Mouse (Mus musculus): ENCODE results near the gene Iars2. TPM values are rescaled to one million over a fixed set of nuclear protein-coding genes. Genes with fewer than 3 reads are reported as not detected.

The Iars2 gene
- polyA plus RNA-seq, 1 experiment from 2014 or later, result 19.2 TPM

DNA sequence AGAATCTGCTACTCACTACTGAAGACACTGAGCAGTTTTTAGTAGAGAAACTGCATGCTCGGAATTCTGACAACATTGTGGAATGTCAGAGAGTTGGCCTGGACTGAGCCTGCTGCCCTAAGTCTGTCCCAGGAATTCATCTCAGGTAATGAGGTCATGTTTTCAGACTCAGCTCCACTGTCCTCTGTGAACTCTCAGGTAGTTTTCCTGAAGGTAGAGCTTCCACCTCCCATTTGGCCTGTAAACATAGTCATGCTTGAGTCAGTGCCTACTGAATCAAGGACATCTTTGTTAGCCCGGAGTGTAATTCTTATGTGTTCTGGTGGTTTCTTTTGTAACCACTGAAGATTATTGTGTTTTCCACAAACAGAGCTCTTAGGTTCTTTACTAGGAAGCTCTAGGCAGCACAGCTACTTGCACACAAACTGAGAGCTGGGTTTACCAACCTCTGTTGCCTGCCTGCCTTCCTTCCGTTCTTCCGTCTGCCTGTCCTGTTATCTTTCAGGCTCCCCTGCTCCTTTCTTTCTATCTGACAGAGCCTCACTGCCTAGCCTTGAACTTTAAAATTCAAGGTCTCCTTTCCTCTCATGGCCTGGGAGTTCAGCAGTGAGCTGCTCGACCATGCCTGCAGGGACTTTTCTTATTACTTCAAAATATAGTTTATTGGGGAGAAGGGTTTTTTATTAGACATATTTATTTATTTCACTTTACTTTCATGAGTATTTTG lies 54.2 kb downstream of the Iars2 start:
- WGBS, result 84% methylated on average over 5 of the region's 5 CpGs
- Histone ChIP-seq H3K36me3 (peaks cover 74% of the 10 kb centered on the region), H3K4me3 (no peak overlapping the region), H3K9me3 (no peaks in the 10 kb centered on the region), H3K9ac (replicated peaks) (no peak overlapping the region), H3K27me3 (no peaks in the 10 kb centered on the region), H3K4me1 (no peaks in the 10 kb centered on the region), H3K4me2 (replicated peaks) (no peak overlapping the region), H3K27ac (replicated peaks) (no peak overlapping the region)
- ATAC-seq (replicated peaks), result no peak

DNA sequence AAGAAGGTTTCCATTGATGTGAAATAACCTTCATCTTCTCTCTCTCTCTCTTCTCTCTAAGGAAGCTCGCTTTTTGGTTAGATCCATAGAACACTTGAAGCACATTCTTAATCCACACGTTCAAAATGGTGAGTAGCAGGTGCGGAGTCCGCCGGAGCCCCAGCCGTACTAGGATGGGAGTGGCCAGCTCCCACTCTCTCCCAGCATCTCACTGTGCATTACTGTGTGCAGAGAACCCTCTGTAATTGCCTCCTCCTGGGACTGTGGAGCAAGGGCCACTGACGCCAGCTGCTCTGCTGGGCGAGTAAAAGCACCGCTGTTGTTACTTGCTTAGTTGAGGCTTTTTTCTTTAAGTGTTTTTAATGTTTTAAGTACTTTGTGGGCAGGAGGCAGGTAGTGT lies 57.8 kb downstream of the Iars2 start:
- ATAC-seq (replicated peaks), result no peak
- Histone ChIP-seq H3K27ac (replicated peaks) (no peak overlapping the region), H3K27me3 (no peaks in the 10 kb centered on the region), H3K9me3 (no peaks in the 10 kb centered on the region), H3K36me3 (peaks cover 57% of the 10 kb centered on the region), H3K4me2 (replicated peaks) (no peak overlapping the region), H3K4me1 (no peaks in the 10 kb centered on the region), H3K9ac (replicated peaks) (no peak overlapping the region), H3K4me3 (no peak overlapping the region)
- WGBS, result 91% methylated on average over 9 of the region's 9 CpGs

- Histone ChIP-seq H3K9ac (replicated peaks) (no peak overlapping the region), H3K4me2 (replicated peaks) (no peak overlapping the region), H3K9me3 (no peaks in the 10 kb centered on the region), H3K36me3 (peaks cover 55% of the 10 kb centered on the region), H3K4me3 (no peak overlapping the region), H3K27me3 (no peaks in the 10 kb centered on the region), H3K27ac (replicated peaks) (no peak overlapping the region), H3K4me1 (no peaks in the 10 kb centered on the region)
- 92% methylated on average over 8 of the region's 8 CpGs for WGBS
- ATAC-seq (replicated peaks), result no peak
Measured at GRCm38 (mm10) chr1:185270403-185271097, 58.6 kb downstream of the Iars2 start.

GRCm38 (mm10) chr1:185268675-185269074 lies 60.5 kb downstream of the Iars2 start:
- Histone ChIP-seq H3K4me3 (no peak overlapping the region), H3K36me3 (peaks cover 58% of the 10 kb centered on the region), H3K9ac (replicated peaks) (no peak overlapping the region), H3K9me3 (no peaks in the 10 kb centered on the region), H3K27me3 (no peaks in the 10 kb centered on the region), H3K4me1 (no peaks in the 10 kb centered on the region), H3K27ac (replicated peaks) (no peak overlapping the region), H3K4me2 (replicated peaks) (no peak overlapping the region)
- ATAC-seq (replicated peaks), result no peak
- WGBS, result 86% methylated on average over 4 of the region's 4 CpGs

DNA sequence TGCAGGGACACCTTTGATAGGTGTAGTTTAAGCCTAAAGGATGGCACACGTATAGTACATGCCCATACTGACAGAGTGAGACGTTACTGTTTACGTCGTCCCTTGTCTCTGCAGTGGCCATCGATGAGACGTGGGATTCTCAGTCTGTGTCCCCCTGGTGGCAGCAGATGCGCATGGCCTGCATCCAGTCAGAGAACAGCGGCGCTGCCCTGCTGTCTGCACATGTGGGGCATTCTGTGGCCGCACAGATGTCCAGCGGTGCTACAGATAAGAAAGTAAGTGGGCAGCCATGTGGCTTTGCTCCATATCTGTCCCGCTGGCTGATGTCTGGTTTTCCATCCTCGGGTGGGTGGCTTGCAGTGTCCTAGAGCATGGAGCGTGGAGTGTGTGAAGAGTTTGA lies 66.6 kb downstream of the Iars2 start:
- no peaks in the 10 kb centered on the region for H3K27me3 ChIP-seq
- no peak overlapping the region for H3K4me3 ChIP-seq
- 62% methylated on average over 14 of the region's 14 CpGs for WGBS
- no peak for ATAC-seq (replicated peaks)
- H3K9ac ChIP-seq (replicated peaks), result no peak overlapping the region
- H3K9me3 ChIP-seq, result no peaks in the 10 kb centered on the region
- no peak overlapping the region for H3K27ac ChIP-seq (replicated peaks)
- H3K4me1 ChIP-seq, result no peaks in the 10 kb centered on the region
- peaks cover 68% of the 10 kb centered on the region for H3K36me3 ChIP-seq
- no peak overlapping the region for H3K4me2 ChIP-seq (replicated peaks)

DNA sequence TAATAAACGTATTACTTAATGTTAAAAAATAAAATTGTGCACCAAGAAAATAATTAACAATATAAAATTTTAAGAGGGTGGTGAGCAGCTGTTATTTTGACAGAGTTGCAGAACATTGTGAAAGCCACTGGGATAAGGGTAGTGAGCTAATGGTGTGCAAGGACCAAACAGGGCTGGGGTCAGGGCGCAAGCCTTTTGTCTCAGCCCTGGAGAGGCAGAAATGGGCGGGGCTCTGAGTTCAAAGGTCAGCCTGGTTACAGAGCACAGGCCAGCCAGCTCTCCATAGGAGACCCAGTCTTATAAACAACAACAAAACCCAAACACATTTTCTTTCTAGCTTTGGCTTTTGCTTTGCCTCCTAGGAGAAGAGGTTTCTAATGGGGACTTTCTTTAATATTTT lies 72.4 kb downstream of the Iars2 start:
- Histone ChIP-seq H3K4me1 (peaks cover 10% of the 10 kb centered on the region), H3K4me3 (no peak overlapping the region), H3K9ac (replicated peaks) (no peak overlapping the region), H3K9me3 (no peaks in the 10 kb centered on the region), H3K27ac (replicated peaks) (no peak overlapping the region), H3K36me3 (peaks cover 49% of the 10 kb centered on the region), H3K27me3 (no peaks in the 10 kb centered on the region), H3K4me2 (replicated peaks) (no peak overlapping the region)
- no peak for ATAC-seq (replicated peaks)
- 35% methylated on average over 3 of the region's 3 CpGs for WGBS

DNA sequence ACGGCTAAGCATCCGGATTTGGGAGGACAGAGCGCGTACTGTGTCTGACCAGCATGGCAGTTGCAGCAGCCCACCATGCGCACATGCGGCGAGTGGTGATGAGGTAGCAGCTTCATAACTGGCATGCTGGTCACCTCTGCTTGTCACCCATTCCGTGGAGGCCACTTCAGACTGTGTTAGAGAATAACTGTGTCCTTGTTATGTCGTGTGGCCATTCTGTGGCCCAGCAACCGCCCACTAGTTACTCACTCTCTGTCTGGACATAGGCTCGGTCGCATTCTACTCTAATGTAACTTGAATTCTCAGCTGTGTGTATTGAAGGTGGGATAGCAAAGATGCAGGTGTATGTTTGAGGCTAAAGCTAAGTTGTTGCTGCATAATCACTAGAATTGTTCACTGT lies 73.9 kb downstream of the Iars2 start:
- H3K4me2 ChIP-seq (replicated peaks), result no peak overlapping the region
- H3K27me3 ChIP-seq, result no peaks in the 10 kb centered on the region
- H3K9ac ChIP-seq (replicated peaks), result no peak overlapping the region
- no peak overlapping the region for H3K27ac ChIP-seq (replicated peaks)
- no peak overlapping the region for H3K4me3 ChIP-seq
- H3K9me3 ChIP-seq, result no peaks in the 10 kb centered on the region
- 94% methylated on average over 12 of the region's 12 CpGs for WGBS
- ATAC-seq (replicated peaks), result no peak
- peaks cover 47% of the 10 kb centered on the region for H3K36me3 ChIP-seq
- H3K4me1 ChIP-seq, result peaks cover 10% of the 10 kb centered on the region

- H3K4me2 ChIP-seq (replicated peaks), result no peak overlapping the region
- no peak overlapping the region for H3K9ac ChIP-seq (replicated peaks)
- H3K4me1 ChIP-seq, result peaks cover 10% of the 10 kb centered on the region
- no peaks in the 10 kb centered on the region for H3K9me3 ChIP-seq
- ATAC-seq (replicated peaks), result peak; percentile 66
- H3K27ac ChIP-seq (replicated peaks), result peak overlapping the region; percentile 61
- no peaks in the 10 kb centered on the region for H3K27me3 ChIP-seq
- no peak overlapping the region for H3K4me3 ChIP-seq
- peaks cover 45% of the 10 kb centered on the region for H3K36me3 ChIP-seq
- WGBS, result 34% methylated on average over 12 of the region's 12 CpGs
Measured at GRCm38 (mm10) chr1:185253140-185253892, 75.9 kb downstream of the Iars2 start.

DNA sequence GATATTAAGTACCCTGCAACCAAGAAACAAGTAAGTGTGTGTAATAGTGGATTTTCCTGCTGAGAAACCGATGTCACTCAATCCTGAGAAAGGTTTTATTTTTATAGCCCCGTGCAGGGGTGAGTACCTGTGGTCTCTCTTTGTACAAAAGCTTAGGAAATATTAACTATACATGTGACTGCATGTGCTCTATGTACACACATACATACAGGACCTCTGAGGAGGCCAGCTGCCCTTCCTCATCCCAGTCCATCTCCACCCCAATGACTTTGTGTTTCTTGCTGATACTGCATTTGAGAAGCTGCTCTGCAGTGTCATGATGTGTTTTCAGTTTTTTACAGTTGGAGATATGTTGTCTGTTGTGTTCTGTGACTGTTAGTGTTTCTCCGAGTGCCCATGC lies 76.8 kb downstream of the Iars2 start:
- 82% methylated on average over 3 of the region's 3 CpGs for WGBS
- Histone ChIP-seq H3K9ac (replicated peaks) (no peak overlapping the region), H3K4me3 (no peak overlapping the region), H3K27me3 (no peaks in the 10 kb centered on the region), H3K4me2 (replicated peaks) (no peak overlapping the region), H3K9me3 (no peaks in the 10 kb centered on the region), H3K4me1 (peaks cover 10% of the 10 kb centered on the region), H3K27ac (replicated peaks) (no peak overlapping the region), H3K36me3 (peaks cover 54% of the 10 kb centered on the region)
- ATAC-seq (replicated peaks), result no peak

- H3K4me2 ChIP-seq (replicated peaks), result no peak overlapping the region
- no peak for ATAC-seq (replicated peaks)
- no peak overlapping the region for H3K9ac ChIP-seq (replicated peaks)
- H3K27me3 ChIP-seq, result no peaks in the 10 kb centered on the region
- WGBS, result 94% methylated on average over 8 of the region's 8 CpGs
- no peak overlapping the region for H3K4me3 ChIP-seq
- H3K4me1 ChIP-seq, result peaks cover 9% of the 10 kb centered on the region
- H3K9me3 ChIP-seq, result no peaks in the 10 kb centered on the region
- peaks cover 68% of the 10 kb centered on the region for H3K36me3 ChIP-seq
- no peak overlapping the region for H3K27ac ChIP-seq (replicated peaks)
Measured at GRCm38 (mm10) chr1:185248728-185249127, 80.5 kb downstream of the Iars2 start.

DNA sequence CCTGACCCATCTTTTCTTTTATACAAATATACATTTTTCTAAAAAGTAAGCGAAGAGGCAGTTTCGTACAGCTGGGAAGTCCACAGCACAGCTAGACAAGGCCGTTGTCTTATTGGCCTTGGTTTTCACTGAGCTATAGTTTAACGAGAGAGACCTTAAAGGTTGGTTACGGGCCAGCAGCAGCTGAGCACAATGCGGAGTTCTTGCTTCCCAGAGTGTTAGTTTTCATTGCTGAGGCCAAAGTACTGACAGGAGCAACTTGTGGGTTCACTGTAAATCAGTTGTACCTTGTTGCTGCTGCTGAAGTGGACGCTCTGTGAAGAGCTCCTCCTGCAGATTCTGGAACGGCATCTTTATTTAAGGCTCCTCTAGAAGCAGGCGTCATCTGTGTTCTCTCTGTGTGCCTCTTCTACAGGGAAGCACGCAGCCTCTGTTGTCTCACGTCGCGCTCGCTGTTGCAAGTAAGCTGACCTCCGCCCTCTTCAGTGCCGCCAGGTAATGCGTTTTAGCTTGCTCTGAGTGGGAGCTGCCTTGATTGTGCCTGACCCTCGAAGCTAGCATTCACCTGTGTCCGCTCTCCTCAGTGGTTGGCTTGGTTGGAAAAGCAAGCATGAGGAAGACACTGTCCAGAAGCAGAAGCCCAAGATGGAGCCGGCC lies 81.6 kb downstream of the Iars2 start:
- H3K27ac ChIP-seq (replicated peaks), result no peak overlapping the region

GRCm38 (mm10) chr1:185245456-185245855 lies 83.7 kb downstream of the Iars2 start:
- H3K36me3 ChIP-seq, result peaks cover 64% of the 10 kb centered on the region
- ATAC-seq (replicated peaks), result no peak
- H3K9ac ChIP-seq (replicated peaks), result no peak overlapping the region
- 0 out of 2 replicates have a peak, but pooled peaks cover 3% of the 10 kb centered on the region for H3K4me1 ChIP-seq
- no peak overlapping the region for H3K4me2 ChIP-seq (replicated peaks)
- no peak overlapping the region for H3K4me3 ChIP-seq
- no peaks in the 10 kb centered on the region for H3K27me3 ChIP-seq
- no peak overlapping the region for H3K27ac ChIP-seq (replicated peaks)
- H3K9me3 ChIP-seq, result no peaks in the 10 kb centered on the region
- WGBS, result 82% methylated on average over 7 of the region's 7 CpGs

More for the DNA sequence above, 81.6 kb downstream of the Iars2 start:
- Histone ChIP-seq H3K36me3 (peaks cover 67% of the 10 kb centered on the region), H3K9ac (replicated peaks) (no peak overlapping the region), H3K9me3 (no peaks in the 10 kb centered on the region), H3K4me1 (0 out of 2 replicates have a peak, but pooled peaks cover 3% of the 10 kb centered on the region), H3K4me3 (no peak overlapping the region), H3K27me3 (no peaks in the 10 kb centered on the region), H3K4me2 (replicated peaks) (no peak overlapping the region)
- 88% methylated on average over 20 of the region's 20 CpGs for WGBS
- ATAC-seq (replicated peaks), result no peak
